Mouse (Mus musculus): Measurements from ENCODE around the gene Arhgap20. TPM values are rescaled to one million over a fixed set of nuclear protein-coding genes. Genes with fewer than 3 reads are reported as not detected.

Gene Arhgap20
- polyA plus RNA-seq, 1 experiment = not detected

GRCm38 (mm10) chr9:51837716-51838115 lies 72.6 kb downstream of the Arhgap20 start:
- no peak for TF ChIP-seq CTCF (IDR thresholded peaks at IDR 0.05; ENCODE audit: insufficient read depth, low read depth, low read length)
- no peak for TF ChIP-seq POLR2A (IDR thresholded peaks at IDR 0.05; ENCODE audit: insufficient read depth, low read depth, low read length)
- H3K27ac ChIP-seq (ENCODE audit: insufficient read depth, low read depth, low read length) = 0 out of 2 replicates have a peak overlapping the region, but pooled peaks have one; percentile 1
- H3K4me1 ChIP-seq (ENCODE audit: control insufficient read depth, insufficient read depth, low read length) = peaks cover 6% of the 10 kb centered on the region
- H3K4me3 ChIP-seq (ENCODE audit: insufficient read depth, low read depth, low read length) = no peak overlapping the region
- 52% methylated on average over 7 of the region's 7 CpGs for WGBS

- no peak overlapping the region for H3K4me3 ChIP-seq (ENCODE audit: insufficient read depth, low read depth, low read length)
- no peak overlapping the region for H3K27ac ChIP-seq (ENCODE audit: insufficient read depth, low read depth, low read length)
- no peaks in the 10 kb centered on the region for H3K4me1 ChIP-seq (ENCODE audit: control insufficient read depth, insufficient read depth, low read length)
- 22% methylated on average over 4 of the region's 4 CpGs for WGBS
- no peak for TF ChIP-seq POLR2A (IDR thresholded peaks at IDR 0.05; ENCODE audit: insufficient read depth, low read depth, low read length)
Observed at GRCm38 (mm10) chr9:51843216-51843615, 78.1 kb downstream of the Arhgap20 start.

- WGBS = 90% methylated on average over 10 of the region's 10 CpGs
- no peak overlapping the region for H3K27ac ChIP-seq (ENCODE audit: insufficient read depth, low read depth, low read length)
- H3K4me1 ChIP-seq (ENCODE audit: control insufficient read depth, insufficient read depth, low read length) = no peaks in the 10 kb centered on the region
- no peak for TF ChIP-seq POLR2A (IDR thresholded peaks at IDR 0.05; ENCODE audit: insufficient read depth, low read depth, low read length)
- TF ChIP-seq CTCF (IDR thresholded peaks at IDR 0.05; ENCODE audit: insufficient read depth, low read depth, low read length) = no peak
- no peak overlapping the region for H3K4me3 ChIP-seq (ENCODE audit: insufficient read depth, low read depth, low read length)
Observed at GRCm38 (mm10) chr9:51845796-51846195, 80.7 kb downstream of the Arhgap20 start.

GRCm38 (mm10) chr9:51853772-51854171 lies 88.6 kb downstream of the Arhgap20 start:
- Histone ChIP-seq H3K4me3 (ENCODE audit: insufficient read depth, low read depth, low read length) (no peak overlapping the region), H3K4me1 (ENCODE audit: control insufficient read depth, insufficient read depth, low read length) (no peaks in the 10 kb centered on the region), H3K27ac (ENCODE audit: insufficient read depth, low read depth, low read length) (no peak overlapping the region)
- 92% methylated on average over 5 of the region's 5 CpGs for WGBS
- TF ChIP-seq POLR2A (IDR thresholded peaks at IDR 0.05; ENCODE audit: insufficient read depth, low read depth, low read length) (no peak), CTCF (IDR thresholded peaks at IDR 0.05; ENCODE audit: insufficient read depth, low read depth, low read length) (no peak)

- Histone ChIP-seq H3K4me3 (ENCODE audit: insufficient read depth, low read depth, low read length) (no peak overlapping the region), H3K4me1 (ENCODE audit: control insufficient read depth, insufficient read depth, low read length) (no peaks in the 10 kb centered on the region), H3K27ac (ENCODE audit: insufficient read depth, low read depth, low read length) (no peak overlapping the region)
- TF ChIP-seq POLR2A (IDR thresholded peaks at IDR 0.05; ENCODE audit: insufficient read depth, low read depth, low read length) = no peak
- no peak for TF ChIP-seq CTCF (IDR thresholded peaks at IDR 0.05; ENCODE audit: insufficient read depth, low read depth, low read length)
- WGBS = 86% methylated on average over 3 of the region's 3 CpGs
Observed at GRCm38 (mm10) chr9:51864273-51864672, 99.1 kb downstream of the Arhgap20 start.

- 63% methylated on average over 4 of the region's 4 CpGs for WGBS
- Histone ChIP-seq H3K4me3 (ENCODE audit: insufficient read depth, low read depth, low read length) (no peak overlapping the region), H3K4me1 (ENCODE audit: control insufficient read depth, insufficient read depth, low read length) (no peaks in the 10 kb centered on the region), H3K27ac (ENCODE audit: insufficient read depth, low read depth, low read length) (no peak overlapping the region)
- TF ChIP-seq CTCF (IDR thresholded peaks at IDR 0.05; ENCODE audit: insufficient read depth, low read depth, low read length) (no peak), POLR2A (IDR thresholded peaks at IDR 0.05; ENCODE audit: insufficient read depth, low read depth, low read length) (no peak)
Observed at GRCm38 (mm10) chr9:51866634-51867033, 101.5 kb downstream of the Arhgap20 start.

GRCm38 (mm10) chr9:51869056-51869455 lies 103.9 kb downstream of the Arhgap20 start:
- WGBS = 86% methylated on average over 4 of the region's 4 CpGs
- H3K4me1 ChIP-seq (ENCODE audit: control insufficient read depth, insufficient read depth, low read length) = no peaks in the 10 kb centered on the region

GRCm38 (mm10) chr9:51874348-51874747 lies 109.2 kb downstream of the Arhgap20 start:
- Histone ChIP-seq H3K4me3 (ENCODE audit: insufficient read depth, low read depth, low read length) (no peak overlapping the region), H3K4me1 (ENCODE audit: control insufficient read depth, insufficient read depth, low read length) (no peaks in the 10 kb centered on the region), H3K27ac (ENCODE audit: insufficient read depth, low read depth, low read length) (no peak overlapping the region)
- TF ChIP-seq POLR2A (IDR thresholded peaks at IDR 0.05; ENCODE audit: insufficient read depth, low read depth, low read length) (no peak), CTCF (IDR thresholded peaks at IDR 0.05; ENCODE audit: insufficient read depth, low read depth, low read length) (no peak)
- WGBS = 62% methylated on average over 4 of the region's 4 CpGs

More at GRCm38 (mm10) chr9:51869056-51869455, 103.9 kb downstream of the Arhgap20 start:
- no peak overlapping the region for H3K27ac ChIP-seq (ENCODE audit: insufficient read depth, low read depth, low read length)
- TF ChIP-seq CTCF (IDR thresholded peaks at IDR 0.05; ENCODE audit: insufficient read depth, low read depth, low read length) (no peak), POLR2A (IDR thresholded peaks at IDR 0.05; ENCODE audit: insufficient read depth, low read depth, low read length) (no peak)
- H3K4me3 ChIP-seq (ENCODE audit: insufficient read depth, low read depth, low read length) = no peak overlapping the region

- 88% methylated on average over 20 of the region's 20 CpGs for WGBS
- Histone ChIP-seq H3K4me1 (ENCODE audit: control insufficient read depth, insufficient read depth, low read length) (no peaks in the 10 kb centered on the region), H3K4me3 (ENCODE audit: insufficient read depth, low read depth, low read length) (no peak overlapping the region), H3K27ac (ENCODE audit: insufficient read depth, low read depth, low read length) (no peak overlapping the region)
- TF ChIP-seq CTCF (IDR thresholded peaks at IDR 0.05; ENCODE audit: insufficient read depth, low read depth, low read length) (no peak), POLR2A (IDR thresholded peaks at IDR 0.05; ENCODE audit: insufficient read depth, low read depth, low read length) (no peak)
Observed at GRCm38 (mm10) chr9:51875531-51875930, 110.4 kb downstream of the Arhgap20 start.

- no peak for TF ChIP-seq POLR2A (IDR thresholded peaks at IDR 0.05; ENCODE audit: insufficient read depth, low read depth, low read length)
- TF ChIP-seq CTCF (IDR thresholded peaks at IDR 0.05; ENCODE audit: insufficient read depth, low read depth, low read length) = no peak
- Histone ChIP-seq H3K4me3 (ENCODE audit: insufficient read depth, low read depth, low read length) (no peak overlapping the region), H3K4me1 (ENCODE audit: control insufficient read depth, insufficient read depth, low read length) (peaks cover 3% of the 10 kb centered on the region; the same call in 1 of the 2 replicates), H3K27ac (ENCODE audit: insufficient read depth, low read depth, low read length) (no peak overlapping the region)
- WGBS = 19% methylated on average over 4 of the region's 4 CpGs
Observed at GRCm38 (mm10) chr9:51881386-51881785, 116.2 kb downstream of the Arhgap20 start.
